Mouse (Mus musculus) brain, embryonic 14.5 days (tissue): ENCODE measurements around the gene Prpf19. TPM values are rescaled to one million over a fixed set of nuclear protein-coding genes. Genes with fewer than 3 reads are reported as not detected.

Source experiments
- DNase-seq: peaks from one replicate; pipeline ENCODE4 v3.0.0-alpha.2; 2011; ENCODE audit warnings: low read depth
- CTCF ChIP-seq: fragments of 200-500 bp; IDR thresholded peaks from 2 replicates; pipeline ENCODE4 v1.5.1; 2012; ENCODE audit warnings: inconsistent platforms, mild to moderate bottlenecking, moderate library complexity, borderline replicate concordance; ENCODE audit not compliant: insufficient read depth, insufficient read length; ENCODE audit errors: extremely low read depth
- POLR2A ChIP-seq: fragments of 200-500 bp; IDR thresholded peaks from 2 replicates; pipeline ENCODE4 v1.6.1; 2012; ENCODE audit warnings: mild to moderate bottlenecking, inconsistent platforms, borderline replicate concordance; ENCODE audit not compliant: poor library complexity, insufficient read depth, insufficient read length, severe bottlenecking; ENCODE audit errors: extremely low read depth
- polyA plus RNA-seq: library from polyadenylated mRNA; depleted of rRNA; stranded (reverse); fragments of >200 nt; gene quantifications from 2 replicates; pipeline ENCODE4 v1.2.3, GENCODE M21; 2012

The Prpf19 gene
- polyA plus RNA-seq, 1 experiment: 341 TPM

GRCm38 (mm10) chr19:10930641-10931040 is 35.6 kb downstream of the Prpf19 start:
- no peak for TF ChIP-seq POLR2A
- TF ChIP-seq CTCF: no peak
- no peak for DNase-seq

- no peak for DNase-seq
- TF ChIP-seq POLR2A (no peak), CTCF (no peak)
Observed at GRCm38 (mm10) chr19:10935029-10935428, 40.0 kb downstream of the Prpf19 start.

- DNase-seq: no peak
- TF ChIP-seq POLR2A (no peak), CTCF (peak; percentile 0; the same call in 1 of the 2 replicates)
Observed at GRCm38 (mm10) chr19:10936077-10936476, 41.0 kb downstream of the Prpf19 start.

GRCm38 (mm10) chr19:10937110-10937563 is 42.1 kb downstream of the Prpf19 start, which contains the start of gene Ptgdr2:
Gene Ptgdr2 (plus strand): TSS chr19:10937160.
- no peak for DNase-seq
- TF ChIP-seq POLR2A (no peak), CTCF (no peak)

- no peak for DNase-seq
- no peak for TF ChIP-seq POLR2A
- TF ChIP-seq CTCF: no peak
Observed at GRCm38 (mm10) chr19:10938771-10939170, 43.7 kb downstream of the Prpf19 start.

GRCm38 (mm10) chr19:10940097-10940800 is 45.2 kb downstream of the Prpf19 start:
- DNase-seq: peak; percentile 92
- TF ChIP-seq POLR2A (peak; percentile 40; the same call in 1 of the 2 replicates), CTCF (peak; percentile 91)

GRCm38 (mm10) chr19:10940801-10941457 is 45.9 kb downstream of the Prpf19 start:
- DNase-seq: peak; percentile 79
- no peak for TF ChIP-seq CTCF
- no peak for TF ChIP-seq POLR2A

- no peak for DNase-seq
- TF ChIP-seq CTCF: no peak
- no peak for TF ChIP-seq POLR2A
Observed at GRCm38 (mm10) chr19:10943955-10944354, 48.9 kb downstream of the Prpf19 start.

- TF ChIP-seq POLR2A (no peak), CTCF (no peak)
- no peak for DNase-seq
Observed at GRCm38 (mm10) chr19:10946506-10946905, 51.5 kb downstream of the Prpf19 start.

- DNase-seq: no peak
- TF ChIP-seq POLR2A: no peak
- TF ChIP-seq CTCF: no peak
Observed at GRCm38 (mm10) chr19:10947219-10947618, 52.2 kb downstream of the Prpf19 start.

- TF ChIP-seq CTCF (no peak), POLR2A (no peak)
- no peak for DNase-seq
Observed at GRCm38 (mm10) chr19:10948416-10948815, 53.4 kb downstream of the Prpf19 start.

GRCm38 (mm10) chr19:10949112-10949511 is 54.1 kb downstream of the Prpf19 start, which contains the start of gene Ccdc86:
Gene Ccdc86 (minus strand): TSS chr19:10949266.
- peak; percentile 100 for DNase-seq
- TF ChIP-seq POLR2A (peak; percentile 39; the same call in 1 of the 2 replicates), CTCF (no peak)

GRCm38 (mm10) chr19:10949558-10949957 is 54.5 kb downstream of the Prpf19 start:
- TF ChIP-seq POLR2A: no peak
- TF ChIP-seq CTCF: no peak
- DNase-seq: no peak
